Mouse (Mus musculus) cerebellum, adult 9-11 months (tissue): ENCODE measurements around the gene Fcrlb.

Experiments used
- DNase-seq: peaks from one replicate; pipeline ENCODE4 v3.0.0; 2022

Gene Fcrlb

GRCm38 (mm10) chr1:170907456-170908191 is 5.1 kb downstream of the Fcrlb start:
- peak; percentile 58 for DNase-seq

GRCm38 (mm10) chr1:170907111-170907455 is 5.7 kb downstream of the Fcrlb start:
- DNase-seq = peak; percentile 42

GRCm38 (mm10) chr1:170903485-170903884 is 9.3 kb downstream of the Fcrlb start:
- DNase-seq = no peak

- peak; percentile 73 for DNase-seq
Observed at GRCm38 (mm10) chr1:170901536-170902238, 11.1 kb downstream of the Fcrlb start.

- peak; percentile 13 for DNase-seq
Observed at GRCm38 (mm10) chr1:170900799-170901467, 11.8 kb downstream of the Fcrlb start.

- DNase-seq = no peak
Observed at GRCm38 (mm10) chr1:170898413-170899075, 14.2 kb downstream of the Fcrlb start.

- no peak for DNase-seq
Observed at GRCm38 (mm10) chr1:170896651-170897281, 16.0 kb downstream of the Fcrlb start.

GRCm38 (mm10) chr1:170894603-170895602 is 17.8 kb downstream of the Fcrlb start:
- DNase-seq = no peak

GRCm38 (mm10) chr1:170892279-170892678 is 20.5 kb downstream of the Fcrlb start:
- DNase-seq = no peak

- no peak for DNase-seq
Observed at GRCm38 (mm10) chr1:170891646-170892045, 21.1 kb downstream of the Fcrlb start.

GRCm38 (mm10) chr1:170889310-170889709 is 23.4 kb downstream of the Fcrlb start:
- no peak for DNase-seq

GRCm38 (mm10) chr1:170886044-170886458 is 26.7 kb downstream of the Fcrlb start:
- no peak for DNase-seq

- DNase-seq = peak; percentile 88
Observed at GRCm38 (mm10) chr1:170884978-170885561, 27.7 kb downstream of the Fcrlb start, which contains the start of the genes Gm26620 and Dusp12. Gene Gm26620 (plus strand): TSS chr1:170885065. Gene Dusp12 (minus strand): TSS chr1:170885540.

- DNase-seq = no peak
Observed at GRCm38 (mm10) chr1:170884390-170884789, 28.4 kb downstream of the Fcrlb start.

- no peak for DNase-seq
Observed at GRCm38 (mm10) chr1:170882915-170883485, 29.7 kb downstream of the Fcrlb start.

GRCm38 (mm10) chr1:170876906-170877305 is 35.8 kb downstream of the Fcrlb start:
- no peak for DNase-seq

- DNase-seq = no peak
Observed at GRCm38 (mm10) chr1:170875676-170876075, 37.1 kb downstream of the Fcrlb start.

GRCm38 (mm10) chr1:170871961-170872360 is 40.8 kb downstream of the Fcrlb start:
- DNase-seq = no peak

GRCm38 (mm10) chr1:170871402-170871801 is 41.3 kb downstream of the Fcrlb start:
- DNase-seq = no peak

- DNase-seq = no peak
Observed at GRCm38 (mm10) chr1:170868905-170869283, 43.8 kb downstream of the Fcrlb start.
